In genomic region chr10:5862669-5863068, GRCm38 (mm10) we compare ENCODE assay signal across 24 mouse cellular contexts. TPM values are rescaled to one million over a fixed set of nuclear protein-coding genes. Genes with fewer than 3 reads are reported as not detected.
"Had no signal": no experiment of that assay in that cellular context is flagged by ENCODE, and none has a peak within 500 bp of the region (broad histone marks: within the 10 kb centered on the region; RNA-seq: fewer than 3 reads in every experiment).

No protein-coding gene starts in this region.

- H3K4me1 ChIP-seq: liver, embryonic 15.5 days; midbrain, embryonic 12.5 days; stomach, embryonic 15.5 days had no signal

- ATAC-seq: midbrain, embryonic 16.5 days had no signal

- H3K9me3 ChIP-seq: liver, embryonic 15.5 days; midbrain, embryonic 12.5 days; neural tube, embryonic 13.5 days; stomach, embryonic 15.5 days had no signal

- H3K4me2 ChIP-seq: liver, embryonic 15.5 days; midbrain, embryonic 12.5 days; neural tube, embryonic 13.5 days; stomach, embryonic 15.5 days had no signal

- H3K9ac ChIP-seq: liver, embryonic 15.5 days; midbrain, embryonic 12.5 days; neural tube, embryonic 13.5 days; stomach, embryonic 15.5 days had no signal

- H3K4me3 ChIP-seq: left cerebral cortex, adult 2 months; liver, embryonic 15.5 days; midbrain, embryonic 12.5 days; myocyte; neural tube, embryonic 13.5 days; stomach, embryonic 15.5 days had no signal

- H3K27ac ChIP-seq: left cerebral cortex, adult 2 months; liver, embryonic 15.5 days; macrophage; midbrain, embryonic 12.5 days; neural tube, embryonic 13.5 days; stomach, embryonic 15.5 days had no signal

- H3K36me3 ChIP-seq: liver, embryonic 15.5 days; stomach, embryonic 15.5 days had no signal

- DNase-seq: kidney, adult 18-20 months; kidney, adult 9 months; kidney, postnatal 14 days; kidney, postnatal 4 days; layer of hippocampus, adult 9-11 months; lung, adult 18-20 months; lung, postnatal 14 days; retina, postnatal 1 day; right cerebral cortex, postnatal 25 days; spleen, adult 18-20 months; thymus, adult 2 months; thymus, postnatal 25 days had no signal

- H3K27me3 ChIP-seq: liver, embryonic 15.5 days; midbrain, embryonic 12.5 days; neural tube, embryonic 13.5 days; stomach, embryonic 15.5 days had no signal

RNA-seq across cellular contexts. Expression of gene Rgs17, which starts 59.5 kb away (rescaled TPM):
- total RNA-seq: megakaryocyte, adult 5-6 weeks; monocyte, adult 5-6 weeks; neutrophil, adult 5-6 weeks had no signal
- polyA plus RNA-seq: liver, adult 2 months; macrophage had no signal
